Mouse (Mus musculus) heart, postnatal 0 days (tissue): Measurements from ENCODE around the gene Flt3.

Experiments used
- CTCF ChIP-seq: IDR thresholded peaks from 2 replicates; pipeline ENCODE4 v1.5.1; 2016; ENCODE audit warnings: antibody characterized with exemption, control low read depth, low read depth
- EP300 ChIP-seq: IDR thresholded peaks from 2 replicates; pipeline ENCODE4 v1.6.1; 2016; ENCODE audit warnings: antibody characterized with exemption, low read depth

- TF ChIP-seq CTCF (no peak), EP300 (no peak)
Measured at GRCm38 (mm10) chr5:147442741-147443140, 42.5 kb upstream of the Flt3 start.
